Mouse (Mus musculus) right cerebral cortex, postnatal 10 days (tissue): ENCODE results near the gene Tmeff1.
A peak's percentile ranks its signal among the peaks of the same experiment; 100 is the strongest.
"Not testable (repeated sequence)": the region's sequence is repeated elsewhere in the genome, so short reads cannot be mapped to it uniquely, and the experiment has no call there.

Experiments
- DNase-seq, 2 experiments: peaks; one replicate each; pipeline ENCODE4 v3.0.0; 2021; ENCODE audit warnings: low spot score in 2 of 2

Gene Tmeff1

DNA sequence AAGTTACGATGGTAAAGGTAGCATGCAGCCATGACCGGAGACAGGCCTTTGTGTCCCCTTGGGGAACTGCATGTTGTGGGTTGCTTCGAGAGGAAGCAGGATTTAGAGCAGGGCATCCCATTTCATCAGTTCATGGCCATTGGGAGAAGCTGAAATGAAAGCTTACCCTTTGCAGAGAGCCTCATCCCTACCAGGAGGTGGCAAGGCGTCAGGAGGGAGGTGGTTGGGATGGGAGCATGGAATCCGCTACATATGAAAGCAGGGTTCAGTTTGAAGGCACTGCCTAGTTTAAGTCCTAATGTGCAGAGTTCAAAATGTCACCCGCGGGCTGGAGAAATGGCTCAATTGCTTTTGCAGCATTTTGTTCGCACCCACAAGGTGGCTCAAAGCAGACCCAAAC, 92.3 kb downstream of the Tmeff1 start:
- DNase-seq = no peak

DNA sequence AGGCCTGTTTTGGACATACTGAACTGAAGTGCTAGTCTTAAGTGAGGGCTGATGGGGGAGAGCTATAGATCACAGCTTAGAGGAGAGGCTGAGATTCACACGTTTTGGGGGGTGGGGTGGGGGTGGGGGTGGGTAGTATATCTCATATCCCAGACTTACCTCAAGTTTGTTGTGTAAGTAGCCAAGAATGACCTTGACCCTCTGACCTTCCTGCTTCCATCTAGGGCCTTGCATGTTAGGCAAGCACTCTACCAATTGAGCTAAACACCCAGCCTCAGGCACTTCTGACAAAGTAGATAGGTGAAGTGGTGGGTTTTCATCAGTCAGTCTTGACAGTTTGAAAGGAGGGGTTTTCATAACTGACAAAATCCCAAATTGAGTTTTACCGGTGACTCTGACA, 92.8 kb downstream of the Tmeff1 start:
- DNase-seq = no peak

DNA sequence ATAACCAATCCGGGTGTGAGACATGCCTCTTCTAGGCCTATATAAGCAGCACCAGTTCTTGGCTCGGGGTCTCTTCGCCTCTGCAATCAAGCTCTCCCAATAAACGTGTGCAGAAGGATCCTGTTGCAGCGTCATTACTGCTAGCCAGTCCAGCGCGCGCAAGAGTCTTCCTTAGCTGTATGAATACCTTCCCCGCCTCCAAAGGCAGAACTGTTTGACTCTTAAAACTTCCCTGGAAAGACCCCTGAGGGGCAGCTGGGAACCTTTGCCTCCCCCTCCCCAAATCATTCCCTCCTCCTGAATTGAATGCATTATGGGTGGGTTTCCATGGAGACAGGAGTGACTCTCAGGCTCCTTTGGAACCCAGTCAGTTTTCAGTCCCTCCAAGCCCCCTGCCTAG, 93.8 kb downstream of the Tmeff1 start:
- DNase-seq = no peak

DNA sequence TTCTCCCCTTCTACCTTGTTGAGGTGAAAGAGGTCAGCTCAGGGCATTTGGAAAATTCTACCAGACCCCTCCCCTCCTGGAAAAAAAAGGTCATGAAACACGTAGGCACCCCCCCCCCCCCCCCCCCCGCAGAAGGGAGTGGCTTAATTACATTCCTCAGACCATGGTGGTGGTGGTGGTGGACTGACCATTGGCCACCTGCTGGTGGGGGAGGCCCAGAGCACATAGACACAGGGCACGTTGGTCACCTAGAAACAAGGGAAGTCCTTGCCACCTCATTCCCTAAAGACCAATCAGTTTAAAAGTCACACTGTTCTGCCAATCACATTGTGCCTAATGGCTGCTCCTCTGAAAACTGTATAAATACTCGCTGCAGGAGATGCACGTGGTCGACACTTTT, 94.8 kb downstream of the Tmeff1 start:
- DNase-seq = not testable (repeated sequence)

DNA sequence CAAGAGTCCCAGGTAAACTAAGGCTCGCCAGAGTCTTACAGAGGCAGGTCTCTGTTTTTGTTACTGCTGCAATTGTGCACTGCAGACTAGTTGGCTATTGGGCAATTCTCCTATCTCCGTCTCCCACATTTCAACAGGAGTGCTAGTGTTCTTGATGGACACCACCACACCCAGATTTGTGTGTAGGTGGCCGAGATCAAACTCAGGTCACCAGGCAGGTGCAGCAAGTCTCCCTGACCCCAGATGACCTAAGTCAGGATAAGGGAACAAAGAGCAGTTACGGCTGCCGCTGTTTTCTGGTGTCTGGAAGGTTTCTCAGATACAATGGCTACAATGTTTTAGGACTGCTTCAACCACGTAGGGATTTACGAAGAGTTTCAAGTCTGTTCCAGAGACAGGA, 95.2 kb downstream of the Tmeff1 start:
- no peak for DNase-seq

DNA sequence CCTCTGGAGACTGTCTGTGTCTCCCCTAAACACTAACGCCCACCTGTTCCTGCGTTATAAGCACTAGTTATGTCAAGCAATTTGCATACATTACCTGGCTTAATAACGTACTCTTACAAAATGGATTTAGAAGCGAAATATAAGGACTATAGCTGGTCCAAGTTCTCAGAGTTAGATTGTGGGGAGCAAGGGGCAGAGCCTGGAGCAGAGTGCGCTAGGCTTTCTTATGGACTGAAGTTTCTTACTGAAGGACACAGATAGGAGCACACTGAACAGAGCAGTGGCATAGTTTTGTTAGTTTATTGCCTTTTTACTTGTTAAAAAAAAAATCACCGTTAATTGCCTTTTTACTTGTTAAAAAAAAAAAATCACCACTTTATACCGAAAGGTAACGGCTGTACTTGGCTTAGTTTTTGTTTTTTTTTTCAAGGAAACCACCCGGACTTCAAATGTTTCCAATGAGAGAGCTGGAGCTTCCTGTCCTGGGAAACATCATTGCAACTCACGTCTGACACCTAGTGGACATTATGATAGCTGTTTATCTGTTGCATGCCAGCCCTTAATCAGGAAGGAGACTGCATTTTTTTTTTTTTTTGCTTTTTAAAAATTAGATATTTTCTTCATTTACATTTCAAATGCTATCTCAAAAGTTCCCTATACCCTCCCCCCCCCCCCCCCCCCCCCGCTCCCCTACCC, 95.8 kb downstream of the Tmeff1 start:
- peak in 1 of 2 experiments; percentile 52 for DNase-seq

DNA sequence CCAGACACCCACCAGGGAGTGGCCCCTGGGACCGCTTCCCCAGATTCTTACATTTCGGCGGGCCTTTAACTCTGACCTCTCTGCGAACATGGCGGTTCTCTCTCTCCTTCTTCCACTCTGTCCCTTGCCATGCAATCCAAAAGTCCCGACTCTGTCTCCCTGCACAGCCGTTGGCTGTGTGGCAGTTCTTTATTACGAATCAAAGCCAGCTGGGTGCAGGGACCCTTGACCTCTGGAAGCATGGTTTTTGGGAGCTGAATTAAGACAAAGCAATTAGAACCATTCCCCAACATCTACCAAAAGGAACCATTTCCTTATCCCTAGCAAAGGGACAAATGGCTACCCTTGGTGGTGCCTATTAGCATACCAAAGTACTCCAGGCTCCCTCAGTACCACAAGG, 98.2 kb downstream of the Tmeff1 start:
- no peak for DNase-seq

DNA sequence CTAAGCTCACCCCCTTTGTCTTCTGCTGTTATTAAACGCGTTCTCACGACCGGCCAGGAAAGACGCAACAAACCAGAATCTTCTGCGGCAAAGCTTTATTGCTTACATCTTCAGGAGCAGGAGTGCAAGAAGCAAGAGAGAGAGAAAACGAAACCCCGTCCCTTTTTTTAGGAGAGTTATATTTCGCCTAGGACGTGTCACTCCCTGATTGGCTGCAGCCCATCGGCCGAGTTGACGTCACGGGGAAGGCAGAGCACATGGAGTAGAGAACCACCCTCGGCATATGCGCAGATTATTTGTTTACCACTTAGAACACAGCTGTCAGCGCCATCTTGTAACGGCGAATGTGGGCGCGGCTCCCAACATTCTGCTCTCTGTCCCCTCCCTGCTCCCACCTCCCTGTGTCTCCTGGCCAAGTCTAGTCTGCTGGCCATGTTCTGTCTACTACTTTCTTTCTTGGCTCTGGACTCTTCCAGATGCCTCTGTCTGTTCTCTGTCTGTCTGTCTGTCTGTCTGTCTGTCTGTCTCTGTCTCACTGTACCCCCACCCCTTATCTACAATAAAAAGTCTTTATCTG, 98.7 kb downstream of the Tmeff1 start:
- not testable (repeated sequence) for DNase-seq

DNA sequence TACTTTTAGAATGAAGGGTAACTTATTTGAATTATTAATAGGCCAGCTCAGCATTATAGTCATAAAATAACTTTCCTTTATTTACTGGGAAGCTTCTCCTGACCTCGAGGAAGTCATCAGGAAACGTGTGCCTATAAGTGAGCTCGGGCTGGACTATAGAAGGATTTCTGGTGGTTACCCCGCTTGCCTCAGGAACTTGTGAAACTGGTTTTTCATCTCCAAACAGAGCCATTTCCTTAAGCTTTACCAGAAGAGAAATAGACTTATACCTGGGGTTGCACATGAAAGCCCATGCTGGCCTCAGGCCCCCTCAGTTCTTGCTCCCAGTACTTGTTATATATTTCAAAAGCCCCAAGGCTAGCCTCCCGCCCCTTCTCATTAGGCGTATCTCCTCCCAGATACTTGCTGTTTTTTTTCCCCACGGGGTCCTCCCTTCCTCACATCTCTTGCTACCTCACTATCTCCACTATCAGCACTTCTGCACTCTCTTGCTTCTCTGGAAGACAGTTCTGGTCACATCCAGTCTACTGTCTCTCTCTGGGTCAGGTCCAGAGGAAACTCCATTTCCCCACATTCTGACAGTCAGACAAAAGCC, 99.7 kb downstream of the Tmeff1 start:
- DNase-seq = no peak

DNA sequence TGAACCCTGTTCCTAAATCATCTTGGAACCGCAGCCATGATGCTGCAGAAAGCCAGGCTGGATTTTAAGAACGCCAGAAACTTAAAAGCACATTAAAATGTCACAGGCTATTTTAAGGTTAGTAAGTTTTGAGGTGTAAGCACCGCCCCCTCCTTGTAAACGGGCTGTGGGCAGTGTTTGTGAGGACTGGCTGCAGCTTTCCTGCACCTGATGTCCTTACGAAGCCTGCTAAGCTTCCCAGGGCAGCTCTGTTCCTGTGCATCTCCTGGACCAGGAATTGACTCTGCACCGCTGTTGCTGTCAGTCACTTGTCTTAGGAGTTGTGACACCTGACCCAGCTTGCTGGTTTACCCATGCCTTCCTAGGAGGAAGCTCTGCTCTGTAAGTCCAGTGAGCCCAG, 103.2 kb downstream of the Tmeff1 start:
- DNase-seq = no peak

DNA sequence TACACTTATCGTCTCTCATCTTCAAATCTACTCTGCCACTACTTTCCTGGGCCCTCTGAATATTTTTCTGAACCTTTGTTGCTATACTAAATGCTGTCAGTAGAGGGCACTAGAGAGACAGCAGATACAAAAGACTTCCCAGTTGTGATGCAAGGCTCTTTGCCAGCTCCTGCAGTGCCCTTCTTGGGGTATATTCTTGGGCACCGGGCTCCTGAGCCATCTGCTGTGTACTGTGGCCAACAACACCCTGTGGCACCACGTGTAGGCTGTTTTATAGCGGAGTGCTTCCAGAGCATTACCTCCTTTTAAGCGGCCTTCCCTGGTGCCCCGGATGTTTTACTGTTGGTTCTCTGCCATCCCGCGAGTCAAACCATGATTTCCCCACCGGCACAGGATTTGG, 105.7 kb downstream of the Tmeff1 start:
- DNase-seq = peak; percentile 83 to 86

DNA sequence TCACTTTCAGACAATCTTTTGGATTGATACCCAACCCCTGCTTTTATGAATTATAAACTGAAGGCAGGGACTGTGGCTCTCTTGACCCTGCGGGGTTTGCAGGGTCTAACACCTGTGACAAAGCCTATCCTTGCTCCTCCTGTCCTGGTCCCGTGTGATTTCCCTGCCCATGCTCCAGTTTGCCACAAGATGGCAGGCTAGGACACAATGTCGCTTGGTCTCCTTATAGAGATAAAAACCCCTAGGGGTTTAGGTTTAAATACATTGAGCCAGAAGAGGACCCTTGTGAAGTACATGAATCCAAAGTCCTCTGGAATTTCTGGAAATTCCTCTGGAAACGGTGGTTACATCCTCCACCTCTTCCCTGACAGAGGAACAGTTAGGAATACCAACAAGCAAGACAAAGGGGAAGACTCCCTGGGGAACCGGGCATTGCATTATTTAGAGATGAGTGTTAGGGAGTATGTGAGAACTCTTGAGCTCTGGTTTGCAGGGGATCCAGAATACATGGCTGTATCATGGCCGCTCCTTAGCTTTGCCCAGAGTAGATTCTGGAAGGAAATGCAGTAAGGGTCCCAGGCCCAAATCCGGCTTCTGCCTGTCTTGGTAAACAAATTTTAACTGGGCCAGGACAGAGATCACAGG, 106.9 kb downstream of the Tmeff1 start:
- DNase-seq = peak; percentile 81 to 85

DNA sequence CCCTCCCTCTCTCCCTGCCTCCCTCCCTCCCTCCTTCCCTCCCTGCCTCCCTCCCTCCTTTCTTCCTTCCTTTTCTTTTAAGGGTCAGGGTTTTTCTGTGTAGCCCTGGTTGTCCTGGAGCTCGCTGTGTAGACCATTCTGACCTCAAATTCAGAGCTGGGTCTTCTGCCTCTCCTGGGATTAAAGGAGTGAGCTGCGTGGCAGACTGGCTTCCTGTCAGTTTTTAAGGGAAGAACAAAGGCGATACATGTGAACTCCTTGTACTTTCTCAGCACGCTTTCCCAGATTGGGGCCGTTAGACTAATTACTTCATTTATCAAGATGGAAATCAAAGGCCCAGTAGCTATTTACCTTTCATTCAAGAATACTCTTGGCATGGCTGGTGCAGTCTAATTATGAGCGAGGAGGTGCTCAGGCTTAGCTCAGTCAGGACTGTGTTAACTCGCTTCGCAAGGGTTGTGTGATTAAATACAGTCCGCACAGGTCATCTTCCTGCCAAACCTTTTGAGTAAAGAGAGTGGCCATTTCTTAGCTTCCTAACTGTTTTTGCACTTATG, 107.8 kb downstream of the Tmeff1 start:
- no peak for DNase-seq

DNA sequence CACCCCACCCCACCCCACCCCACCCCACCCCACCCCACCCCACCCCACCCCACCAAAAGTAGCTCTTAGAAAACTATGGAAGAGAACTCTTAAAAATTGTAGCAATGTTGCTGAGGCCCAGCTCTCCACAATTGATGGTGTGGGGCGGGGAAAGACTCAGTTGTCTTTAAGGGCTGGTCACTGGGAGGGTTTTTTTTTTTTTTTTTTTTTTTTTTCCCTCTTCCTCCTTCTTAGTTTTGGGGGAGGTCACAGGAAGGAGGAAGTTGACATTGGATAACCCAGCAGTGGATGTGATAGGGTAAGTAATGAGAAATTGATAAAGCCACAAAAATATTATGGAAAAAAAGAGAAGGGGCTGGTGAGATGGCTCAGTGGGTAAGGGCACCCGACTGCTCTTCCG, 111.7 kb downstream of the Tmeff1 start:
- DNase-seq = no peak

DNA sequence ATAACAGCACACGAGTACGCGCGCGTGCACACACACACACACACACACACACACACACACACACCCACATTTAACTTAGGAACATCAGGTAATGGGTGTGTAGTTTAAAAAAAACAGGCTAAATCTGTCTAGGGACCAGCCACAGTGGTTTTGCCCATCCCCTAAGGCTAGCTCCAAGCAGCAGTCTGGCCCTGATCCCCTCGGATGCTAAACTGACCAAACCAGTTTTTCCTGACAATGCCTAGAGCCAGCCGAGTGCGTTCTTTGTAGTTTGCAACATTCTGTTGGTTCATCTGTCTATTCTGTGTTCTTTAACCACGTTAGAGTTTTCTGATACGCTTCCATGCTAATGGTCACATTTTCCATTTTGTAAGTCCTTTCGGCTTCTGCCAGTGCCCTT, 112.3 kb downstream of the Tmeff1 start:
- DNase-seq = no peak
